Mouse (Mus musculus) forebrain, embryonic 12.5 days (tissue): ENCODE measurements at regions not wholly inside any gene's neighbourhood (a gene's known extent, or its start where the extent isn't known, plus 50 kb on each side); places are given as distances from the start of the nearest gene placed in this dataset.

Source experiments
- ATAC-seq: fragments of 200-750 bp; cut with Nextera tagmentation; 2 replicates; pipeline ENCODE4 v1.8.0; 2017; ENCODE audit warnings: moderate TSS enrichment; ENCODE audit not compliant: low FRiP score
- H3K27ac ChIP-seq: fragments of 300-500 bp; sonication (generic); 2 replicates; pipeline ENCODE4 v1.5.1; 2016; ENCODE audit warnings: mild to moderate bottlenecking
- H3K27me3 ChIP-seq: fragments of 300-500 bp; sonication (generic); 2 replicates; pipeline ENCODE4 v1.6.1; 2016; ENCODE audit warnings: mild to moderate bottlenecking
- H3K36me3 ChIP-seq: fragments of 300-500 bp; sonication (generic); replicated peaks from 2 replicates; pipeline ENCODE4 v1.6.1; 2016; ENCODE audit warnings: mild to moderate bottlenecking
- H3K4me1 ChIP-seq: fragments of 300-500 bp; sonication (generic); 2 replicates; pipeline ENCODE4 v1.6.1; 2016
- H3K4me2 ChIP-seq: fragments of 300-500 bp; sonication (generic); 2 replicates; pipeline ENCODE4 v1.6.1; 2016; ENCODE audit warnings: mild to moderate bottlenecking, moderate library complexity
- H3K4me3 ChIP-seq: fragments of 300-500 bp; sonication (generic); replicated peaks from 2 replicates; pipeline ENCODE4 v1.5.1; 2016; ENCODE audit warnings: mild to moderate bottlenecking
- H3K9ac ChIP-seq: fragments of 300-500 bp; sonication (generic); 2 replicates; pipeline ENCODE4 v1.6.1; 2016; ENCODE audit warnings: mild to moderate bottlenecking
- H3K9me3 ChIP-seq: fragments of 300-500 bp; sonication (generic); 2 replicates; pipeline ENCODE4 v1.6.1; 2016
- WGBS: fragments of 180-500 bp; shearing (Covaris S2); methylation state at CpG from one replicate; pipeline ENCODE4 v1.1.7; 2016; 5-methylcytosine and 5-hydroxymethylcytosine counted together

DNA sequence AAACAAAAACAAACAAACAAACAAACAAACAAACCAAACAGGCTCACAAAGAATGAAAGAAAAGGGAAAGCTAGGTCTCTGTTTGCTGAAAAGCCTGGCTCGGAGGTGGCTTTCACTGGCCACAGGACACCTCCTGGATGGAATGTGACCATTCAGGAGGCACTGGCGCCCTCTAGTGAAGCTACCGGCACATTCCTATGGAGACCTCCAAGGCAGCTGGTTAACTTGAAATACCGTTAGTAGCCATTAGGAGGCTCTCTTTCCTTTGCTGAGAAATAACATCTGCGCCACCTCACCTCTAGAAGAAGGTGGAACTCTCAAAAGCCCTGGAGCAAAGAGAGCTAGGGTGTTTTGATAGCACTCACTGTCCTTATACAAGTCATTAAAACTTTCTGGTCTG, 279.8 kb downstream of the Drd1 start:
- Histone ChIP-seq H3K4me1 (no peaks in the 10 kb centered on the region), H3K9ac (no peak overlapping the region), H3K36me3 (no peaks in the 10 kb centered on the region), H3K4me3 (no peak overlapping the region), H3K9me3 (no peaks in the 10 kb centered on the region), H3K27ac (no peak overlapping the region), H3K27me3 (0 out of 2 replicates have a peak, but pooled peaks cover 7% of the 10 kb centered on the region), H3K4me2 (no peak overlapping the region)
- 34% methylated on average over 5 of the region's 5 CpGs for WGBS
- ATAC-seq, result no peak

DNA sequence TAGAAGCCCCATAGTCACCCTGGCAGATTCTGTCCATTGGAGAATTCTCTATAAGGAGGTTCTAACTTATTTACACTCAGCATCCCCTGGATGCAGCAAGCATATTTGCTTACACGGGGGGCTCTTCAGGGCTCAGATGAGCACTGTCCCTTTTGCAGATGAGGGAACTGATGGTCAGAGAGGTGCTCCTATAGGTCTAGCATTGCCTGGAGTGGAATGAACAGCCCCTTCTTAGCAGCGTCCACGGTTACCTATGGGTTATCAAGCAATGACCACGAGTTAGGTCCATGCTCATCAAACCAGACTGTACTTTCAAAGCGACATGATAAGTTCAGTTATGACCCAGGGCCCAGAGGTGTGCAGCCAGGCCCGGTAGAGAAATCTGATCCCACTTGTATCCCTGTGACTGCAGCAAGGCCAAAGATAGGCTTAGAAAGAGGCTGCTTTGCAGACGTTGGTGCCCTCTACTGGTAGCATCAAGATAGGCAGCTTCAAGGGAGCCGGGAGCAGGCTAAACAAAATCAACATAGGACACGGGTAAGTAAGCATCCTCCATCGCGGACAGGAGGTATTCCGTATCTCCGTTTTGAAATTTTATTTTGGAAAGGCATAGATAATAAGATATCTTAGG, 290.8 kb downstream of the Drd1 start:
- no peak overlapping the region for H3K4me3 ChIP-seq

GRCm38 (mm10) chr13:53757576-53758237, 284.8 kb upstream of the Msx2 start:
- no peak overlapping the region for H3K4me3 ChIP-seq
- H3K27ac ChIP-seq, result no peak overlapping the region
- peaks cover 18% of the 10 kb centered on the region for H3K4me1 ChIP-seq
- H3K9ac ChIP-seq, result no peak overlapping the region
- ATAC-seq, result no peak
- 75% methylated on average over 13 of the region's 13 CpGs for WGBS
- H3K9me3 ChIP-seq, result no peaks in the 10 kb centered on the region
- no peaks in the 10 kb centered on the region for H3K27me3 ChIP-seq
- H3K36me3 ChIP-seq, result no peaks in the 10 kb centered on the region
- no peak overlapping the region for H3K4me2 ChIP-seq

More for the DNA sequence above, 290.8 kb downstream of the Drd1 start:
- ATAC-seq, result peak; percentile 51; the same call in 1 of the 2 replicates
- no peaks in the 10 kb centered on the region for H3K36me3 ChIP-seq
- no peaks in the 10 kb centered on the region for H3K4me1 ChIP-seq
- H3K27me3 ChIP-seq, result peaks cover 11% of the 10 kb centered on the region
- WGBS, result 26% methylated on average over 13 of the region's 13 CpGs
- H3K27ac ChIP-seq, result no peak overlapping the region
- no peaks in the 10 kb centered on the region for H3K9me3 ChIP-seq
- H3K4me2 ChIP-seq, result no peak overlapping the region
- H3K9ac ChIP-seq, result no peak overlapping the region

DNA sequence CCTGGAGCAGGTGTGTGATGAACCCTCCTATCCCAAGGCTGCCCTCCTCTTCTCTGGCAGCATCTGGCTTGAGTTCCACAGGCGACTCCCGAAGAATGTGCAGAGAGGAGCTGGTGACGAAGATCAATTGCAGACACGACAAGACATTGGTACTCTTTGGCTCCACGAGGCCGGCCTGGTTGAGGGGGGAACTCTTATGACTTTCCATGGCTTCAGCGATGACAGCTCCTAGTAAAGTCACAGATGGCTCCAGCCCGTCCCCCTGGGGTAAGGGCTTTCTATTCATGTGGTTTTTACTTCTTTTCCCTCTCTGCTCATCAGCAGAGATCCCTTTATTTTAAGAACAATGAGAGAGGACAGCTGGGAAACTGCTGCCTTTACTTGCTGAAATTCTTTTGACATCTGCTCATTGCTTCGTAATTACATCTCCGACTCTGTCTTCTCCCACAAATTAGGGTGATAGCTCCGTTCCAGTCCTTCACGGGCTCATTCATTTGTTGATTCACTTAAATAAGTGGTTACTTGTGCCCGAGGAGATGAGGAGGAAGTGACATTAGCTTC, 284.2 kb upstream of the Msx2 start:
- Histone ChIP-seq H3K4me2 (no peak overlapping the region), H3K4me1 (peaks cover 18% of the 10 kb centered on the region), H3K4me3 (no peak overlapping the region), H3K36me3 (no peaks in the 10 kb centered on the region), H3K27ac (no peak overlapping the region), H3K9me3 (no peaks in the 10 kb centered on the region), H3K9ac (no peak overlapping the region), H3K27me3 (no peaks in the 10 kb centered on the region)
- 53% methylated on average over 13 of the region's 13 CpGs for WGBS
- ATAC-seq, result no peak

DNA sequence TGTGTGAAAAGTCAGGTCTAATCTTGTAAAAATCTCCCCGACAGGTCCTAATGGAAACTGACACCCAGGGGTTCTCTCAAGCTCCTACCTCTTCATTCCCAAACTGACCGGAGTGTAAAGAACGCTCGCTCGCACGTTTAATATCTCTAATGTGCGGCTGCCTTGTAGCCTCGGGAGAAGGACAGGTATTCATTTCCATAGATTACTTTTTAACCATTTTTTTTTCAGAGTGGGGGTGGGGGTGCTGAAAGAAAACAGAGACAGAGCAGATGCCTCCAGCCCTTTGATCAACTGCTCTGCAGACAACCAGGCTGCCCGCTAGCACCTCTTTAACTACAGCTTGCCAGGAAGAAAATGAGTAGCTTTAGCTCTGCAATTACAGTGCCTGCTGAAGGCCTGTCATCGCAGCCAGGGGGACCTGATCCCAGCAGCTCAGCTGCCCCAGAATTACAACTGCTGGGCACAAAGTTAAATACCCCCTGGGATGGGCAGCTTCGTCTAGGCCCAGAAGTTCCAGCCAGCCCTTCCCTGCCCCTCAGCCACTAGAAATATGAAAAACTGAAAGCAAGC, 282.3 kb upstream of the Msx2 start:
- no peak overlapping the region for H3K4me2 ChIP-seq
- no peak overlapping the region for H3K4me3 ChIP-seq
- H3K9me3 ChIP-seq, result no peaks in the 10 kb centered on the region
- no peaks in the 10 kb centered on the region for H3K36me3 ChIP-seq
- 63% methylated on average over 11 of the region's 11 CpGs for WGBS
- H3K27me3 ChIP-seq, result no peaks in the 10 kb centered on the region
- no peak for ATAC-seq
- no peak overlapping the region for H3K9ac ChIP-seq
- H3K27ac ChIP-seq, result no peak overlapping the region
- peaks cover 18% of the 10 kb centered on the region for H3K4me1 ChIP-seq

- Histone ChIP-seq H3K27me3 (no peaks in the 10 kb centered on the region), H3K4me2 (no peak overlapping the region), H3K9me3 (no peaks in the 10 kb centered on the region), H3K36me3 (no peaks in the 10 kb centered on the region), H3K4me1 (peaks cover 18% of the 10 kb centered on the region), H3K9ac (no peak overlapping the region), H3K27ac (no peak overlapping the region), H3K4me3 (no peak overlapping the region)
- 80% methylated on average over 6 of the region's 6 CpGs for WGBS
- ATAC-seq, result no peak
Observed at GRCm38 (mm10) chr13:53753049-53753448, 280.2 kb upstream of the Msx2 start.

DNA sequence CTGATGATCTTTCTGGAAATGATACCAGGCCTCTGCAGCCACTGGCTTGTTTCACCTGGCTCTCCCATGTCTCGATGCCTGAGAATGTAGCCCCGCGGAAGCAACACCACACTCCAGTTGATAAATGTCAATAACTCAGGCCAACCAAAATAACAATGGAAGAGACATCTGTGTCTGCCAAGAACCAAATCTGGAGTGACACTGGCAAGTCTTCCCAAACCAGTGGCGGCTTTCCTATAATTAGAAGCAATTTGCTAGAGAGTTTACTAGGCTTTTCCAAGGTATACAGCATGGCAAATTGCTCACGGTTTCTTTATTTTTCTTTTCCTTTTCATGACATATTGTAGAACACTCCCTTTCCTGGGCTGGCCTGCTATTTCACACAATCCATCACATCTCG, 268.1 kb upstream of the Msx2 start:
- Histone ChIP-seq H3K4me3 (no peak overlapping the region), H3K36me3 (no peaks in the 10 kb centered on the region), H3K4me1 (no peaks in the 10 kb centered on the region; the same call in 1 of the 2 replicates), H3K9ac (no peak overlapping the region), H3K9me3 (no peaks in the 10 kb centered on the region), H3K27me3 (no peaks in the 10 kb centered on the region), H3K27ac (no peak overlapping the region), H3K4me2 (no peak overlapping the region)
- no peak for ATAC-seq
- 85% methylated on average over 6 of the region's 6 CpGs for WGBS

GRCm38 (mm10) chr13:53739127-53739526, 266.3 kb upstream of the Msx2 start:
- H3K4me1 ChIP-seq, result peaks cover 5% of the 10 kb centered on the region
- no peaks in the 10 kb centered on the region for H3K27me3 ChIP-seq
- no peak overlapping the region for H3K9ac ChIP-seq
- WGBS, result 45% methylated on average over 3 of the region's 3 CpGs
- H3K36me3 ChIP-seq, result no peaks in the 10 kb centered on the region
- no peak overlapping the region for H3K27ac ChIP-seq
- ATAC-seq, result no peak
- no peak overlapping the region for H3K4me2 ChIP-seq
- no peaks in the 10 kb centered on the region for H3K9me3 ChIP-seq
- H3K4me3 ChIP-seq, result no peak overlapping the region

- no peaks in the 10 kb centered on the region for H3K27me3 ChIP-seq
- no peaks in the 10 kb centered on the region for H3K9me3 ChIP-seq
- H3K4me1 ChIP-seq, result peaks cover 5% of the 10 kb centered on the region
- 55% methylated on average over 4 of the region's 4 CpGs for WGBS
- no peak overlapping the region for H3K4me3 ChIP-seq
- no peak for ATAC-seq
- H3K36me3 ChIP-seq, result no peaks in the 10 kb centered on the region
- no peak overlapping the region for H3K27ac ChIP-seq
- H3K9ac ChIP-seq, result no peak overlapping the region
- no peak overlapping the region for H3K4me2 ChIP-seq
Observed at GRCm38 (mm10) chr13:53734944-53735343, 262.1 kb upstream of the Msx2 start.

DNA sequence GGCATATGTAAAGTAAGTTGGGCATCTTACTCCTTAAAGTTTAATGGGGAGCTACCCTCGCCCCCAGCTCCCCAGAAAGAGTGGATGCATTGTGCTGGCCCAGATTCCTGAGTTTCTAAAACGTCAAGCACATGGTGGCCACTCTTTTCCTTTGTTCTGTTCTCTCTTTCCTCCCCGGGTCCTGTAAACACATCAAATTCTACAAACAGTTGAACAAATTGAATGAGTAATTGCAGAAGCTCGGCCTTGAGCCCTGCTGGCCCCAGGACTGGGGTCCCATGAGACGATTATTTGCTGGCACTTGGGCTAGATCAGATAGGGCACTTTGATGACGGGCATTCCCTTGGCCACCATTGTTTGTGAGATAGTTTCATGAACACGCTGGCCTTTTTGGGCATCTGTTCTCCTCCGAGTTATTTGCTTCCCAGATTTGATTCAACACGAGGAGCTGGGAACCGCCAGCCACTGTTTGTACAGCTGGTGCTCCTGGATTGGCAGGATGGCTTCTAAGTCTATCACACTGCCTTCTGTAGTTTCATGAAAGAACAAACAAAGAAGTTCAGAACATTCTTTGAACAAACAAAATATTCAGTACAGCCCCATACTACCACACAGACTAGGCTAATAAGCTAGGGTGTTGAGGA, 257.5 kb upstream of the Msx2 start:
- Histone ChIP-seq H3K27ac (no peak overlapping the region), H3K27me3 (0 out of 2 replicates have a peak, but pooled peaks cover 3% of the 10 kb centered on the region), H3K4me3 (no peak overlapping the region), H3K9ac (no peak overlapping the region), H3K4me1 (peaks cover 5% of the 10 kb centered on the region; the same call in 1 of the 2 replicates), H3K4me2 (no peak overlapping the region), H3K36me3 (no peaks in the 10 kb centered on the region), H3K9me3 (no peaks in the 10 kb centered on the region)
- WGBS, result 72% methylated on average over 10 of the region's 10 CpGs
- no peak for ATAC-seq

- no peak for ATAC-seq
- H3K27ac ChIP-seq, result no peak overlapping the region
- H3K27me3 ChIP-seq, result 0 out of 2 replicates have a peak, but pooled peaks cover 3% of the 10 kb centered on the region
Observed at GRCm38 (mm10) chr13:53729848-53730247, 257.0 kb upstream of the Msx2 start.

DNA sequence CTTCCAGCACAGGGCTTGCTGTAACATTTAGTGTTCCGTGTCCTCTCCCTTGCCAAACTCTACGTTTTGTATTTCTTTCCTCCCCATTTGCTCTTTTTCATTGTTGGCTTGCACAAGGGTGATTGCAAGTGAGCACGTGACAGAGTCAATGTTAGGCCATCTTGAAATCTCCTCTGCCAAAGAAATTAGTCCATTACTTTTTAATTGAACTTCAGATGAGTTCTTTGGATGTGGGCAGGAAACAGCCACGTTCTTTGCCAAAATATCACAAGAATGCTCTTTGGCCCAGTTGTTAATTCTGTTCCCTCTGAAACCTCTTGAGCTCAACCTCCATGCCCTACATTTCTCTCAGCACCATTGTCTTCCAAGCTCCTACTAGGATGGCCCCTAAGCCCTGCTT, 253.2 kb upstream of the Msx2 start:
- Histone ChIP-seq H3K36me3 (no peaks in the 10 kb centered on the region), H3K4me1 (peaks cover 5% of the 10 kb centered on the region; the same call in 1 of the 2 replicates), H3K9me3 (no peaks in the 10 kb centered on the region), H3K27ac (no peak overlapping the region), H3K27me3 (0 out of 2 replicates have a peak, but pooled peaks cover 3% of the 10 kb centered on the region), H3K9ac (no peak overlapping the region), H3K4me3 (no peak overlapping the region), H3K4me2 (no peak overlapping the region)
- 81% methylated on average over 4 of the region's 4 CpGs for WGBS
- ATAC-seq, result no peak

More at GRCm38 (mm10) chr13:53729848-53730247, 257.0 kb upstream of the Msx2 start:
- H3K4me3 ChIP-seq, result no peak overlapping the region
- H3K4me2 ChIP-seq, result no peak overlapping the region
- no peak overlapping the region for H3K9ac ChIP-seq
- no peaks in the 10 kb centered on the region for H3K9me3 ChIP-seq
- peaks cover 2% of the 10 kb centered on the region; the same call in 1 of the 2 replicates for H3K4me1 ChIP-seq
- WGBS, result 91% methylated on average over 7 of the region's 7 CpGs
- no peaks in the 10 kb centered on the region for H3K36me3 ChIP-seq
